Mouse (Mus musculus) testis, postnatal 10 days (tissue): Measurements from ENCODE around the gene Gm28048.
A peak's percentile ranks its signal among the peaks of the same experiment; 100 is the strongest.

Experiments used
- DNase-seq: peaks from one replicate; pipeline ENCODE4 v3.0.0; 2021; ENCODE audit warnings: low spot score

Gm28048 gene

GRCm38 (mm10) chr11:22981984-22982757 is at the start of gene Gm28048, which contains the start of gene Commd1:
Gene Gm28048, minus strand, starts transcription at chr11:22982090.
Gene Commd1, minus strand, starts transcription at chr11:22982382.
- DNase-seq = peak; percentile 99

GRCm38 (mm10) chr11:23029399-23029798 is 47.5 kb upstream of the Gm28048 start:
- no peak for DNase-seq

GRCm38 (mm10) chr11:23028957-23029356 is 47.1 kb upstream of the Gm28048 start:
- DNase-seq = no peak

GRCm38 (mm10) chr11:23024169-23024568 is 42.3 kb upstream of the Gm28048 start:
- no peak for DNase-seq

- DNase-seq = no peak
These were observed 41.3 kb upstream of the Gm28048 start for GRCm38 (mm10) chr11:23023155-23023554.

- DNase-seq = no peak
These were observed 39.0 kb upstream of the Gm28048 start for GRCm38 (mm10) chr11:23020841-23021240.

- no peak for DNase-seq
These were observed 38.4 kb upstream of the Gm28048 start for GRCm38 (mm10) chr11:23020116-23020770.

GRCm38 (mm10) chr11:23017943-23018342 is 36.1 kb upstream of the Gm28048 start:
- DNase-seq = no peak

- no peak for DNase-seq
These were observed 33.1 kb upstream of the Gm28048 start for GRCm38 (mm10) chr11:23014996-23015395.

GRCm38 (mm10) chr11:23013580-23014294 is 31.8 kb upstream of the Gm28048 start:
- DNase-seq = no peak

GRCm38 (mm10) chr11:23013096-23013495 is 31.2 kb upstream of the Gm28048 start:
- no peak for DNase-seq

GRCm38 (mm10) chr11:23008824-23009200 is 26.9 kb upstream of the Gm28048 start:
- DNase-seq = no peak

GRCm38 (mm10) chr11:23008181-23008823 is 26.4 kb upstream of the Gm28048 start:
- DNase-seq = peak; percentile 83

- peak; percentile 68 for DNase-seq
These were observed 25.7 kb upstream of the Gm28048 start, which contains the start of gene Fam161a for GRCm38 (mm10) chr11:23007481-23008180. Gene Fam161a, plus strand, starts transcription at chr11:23007531.

GRCm38 (mm10) chr11:23007166-23007480 is 25.2 kb upstream of the Gm28048 start:
- DNase-seq = no peak

GRCm38 (mm10) chr11:23005276-23005675 is 23.4 kb upstream of the Gm28048 start:
- DNase-seq = no peak

- no peak for DNase-seq
These were observed 16.4 kb upstream of the Gm28048 start for GRCm38 (mm10) chr11:22998308-22998707.

GRCm38 (mm10) chr11:22995461-22995860 is 13.6 kb upstream of the Gm28048 start:
- no peak for DNase-seq

- no peak for DNase-seq
These were observed 12.4 kb upstream of the Gm28048 start for GRCm38 (mm10) chr11:22994271-22994670.

GRCm38 (mm10) chr11:22991218-22991835 is 9.4 kb upstream of the Gm28048 start:
- DNase-seq = no peak
